Mouse (Mus musculus): ENCODE data around the gene Hspa14. TPM values are rescaled to one million over a fixed set of nuclear protein-coding genes. Genes with fewer than 3 reads are reported as not detected.

The Hspa14 gene
- polyA plus RNA-seq, 2 experiments, result 50.8 to 74.0 TPM

DNA sequence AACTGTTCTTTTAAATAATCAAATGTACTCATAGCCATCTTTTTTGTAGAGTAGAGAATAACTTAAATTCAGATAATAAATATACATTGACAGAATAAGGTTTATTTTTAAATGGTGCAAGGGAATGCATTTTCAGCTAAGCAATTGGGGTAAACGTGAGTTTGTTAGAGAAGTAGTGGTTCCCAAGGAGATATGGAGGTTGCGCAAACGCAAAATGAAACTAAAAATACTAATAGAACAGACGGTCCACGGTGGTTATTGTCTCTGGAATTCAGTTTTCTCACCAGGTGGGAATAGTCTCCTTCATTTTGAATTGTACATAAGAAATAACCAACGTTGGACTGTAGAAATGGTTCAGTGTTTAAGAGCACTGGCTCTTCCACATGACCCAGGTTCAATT lies 13.7 kb upstream of the Hspa14 start:
- no peaks in the 10 kb centered on the region for H3K9me3 ChIP-seq (ENCODE audit: control insufficient read depth, low read length)
- ATAC-seq (ENCODE audit: insufficient read depth), result no peak
- no peak overlapping the region for H3K9ac ChIP-seq (replicated peaks)
- WGBS (ENCODE audit: insufficient replicate concordance), result 58% methylated on average over 6 of the region's 6 CpGs
- no peaks in the 10 kb centered on the region for H3K4me1 ChIP-seq (replicated peaks; ENCODE audit: control insufficient read depth in 2 of 2, insufficient read depth in 2 of 2, low read length in 1 of 2)
- H3K36me3 ChIP-seq (replicated peaks; ENCODE audit: control insufficient read depth, insufficient read depth, low read depth), result no peaks in the 10 kb centered on the region
- H3K27ac ChIP-seq, result no peak overlapping the region
- no peak for DNase-seq (ENCODE audit: low read depth in 3 of 3, low spot score in 3 of 3)
- TF ChIP-seq EP300 (IDR thresholded peaks at IDR 0.05; ENCODE audit: low read depth), result no peak
- no peak for TF ChIP-seq CTCF (IDR thresholded peaks at IDR 0.05; ENCODE audit: low read depth)
- no peaks in the 10 kb centered on the region for H3K27me3 ChIP-seq (ENCODE audit: control insufficient read depth, insufficient read depth, low read length)
- no peak overlapping the region for H3K4me3 ChIP-seq (ENCODE audit: insufficient read depth in 1 of 2, low read depth in 2 of 2, low read length in 2 of 2)
- H3K4me2 ChIP-seq (ENCODE audit: low read depth), result no peak overlapping the region

DNA sequence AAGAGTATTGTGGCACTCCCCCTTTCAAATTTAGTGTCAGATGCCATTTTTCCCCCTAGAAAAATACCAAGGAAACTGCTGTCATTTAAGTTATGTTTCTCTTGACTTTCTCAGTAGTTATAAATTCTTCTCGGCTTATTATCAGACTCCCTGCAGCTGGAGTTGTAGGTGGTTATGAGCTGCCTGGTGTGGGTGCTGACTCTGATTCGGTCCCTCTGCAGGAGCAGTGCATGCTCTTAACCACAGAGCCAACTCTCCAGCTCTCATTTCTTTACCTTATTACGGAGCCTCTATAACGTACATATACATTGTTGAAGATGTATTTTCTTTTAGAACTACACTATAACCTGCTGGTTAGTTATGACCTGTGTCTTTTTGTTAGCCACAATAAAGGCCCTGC lies 9.9 kb upstream of the Hspa14 start:
- Histone ChIP-seq H3K9ac (replicated peaks) (no peak overlapping the region), H3K4me2 (ENCODE audit: low read depth) (no peak overlapping the region), H3K27ac (no peak overlapping the region), H3K27me3 (ENCODE audit: control insufficient read depth, insufficient read depth, low read length) (no peaks in the 10 kb centered on the region), H3K4me1 (replicated peaks; ENCODE audit: control insufficient read depth in 2 of 2, insufficient read depth in 2 of 2, low read length in 1 of 2) (no peaks in the 10 kb centered on the region), H3K4me3 (ENCODE audit: insufficient read depth in 1 of 2, low read depth in 2 of 2, low read length in 2 of 2) (no peak overlapping the region), H3K36me3 (replicated peaks; ENCODE audit: control insufficient read depth, insufficient read depth, low read depth) (no peaks in the 10 kb centered on the region), H3K9me3 (ENCODE audit: control insufficient read depth, low read length) (no peaks in the 10 kb centered on the region)
- ATAC-seq (ENCODE audit: insufficient read depth) (no peak), DNase-seq (ENCODE audit: low read depth in 3 of 3, low spot score in 3 of 3) (no peak)
- TF ChIP-seq EP300 (IDR thresholded peaks at IDR 0.05; ENCODE audit: low read depth), result no peak
- no peak for TF ChIP-seq CTCF (IDR thresholded peaks at IDR 0.05; ENCODE audit: low read depth)
- WGBS (ENCODE audit: insufficient replicate concordance), result 41% methylated on average over 4 of the region's 4 CpGs

DNA sequence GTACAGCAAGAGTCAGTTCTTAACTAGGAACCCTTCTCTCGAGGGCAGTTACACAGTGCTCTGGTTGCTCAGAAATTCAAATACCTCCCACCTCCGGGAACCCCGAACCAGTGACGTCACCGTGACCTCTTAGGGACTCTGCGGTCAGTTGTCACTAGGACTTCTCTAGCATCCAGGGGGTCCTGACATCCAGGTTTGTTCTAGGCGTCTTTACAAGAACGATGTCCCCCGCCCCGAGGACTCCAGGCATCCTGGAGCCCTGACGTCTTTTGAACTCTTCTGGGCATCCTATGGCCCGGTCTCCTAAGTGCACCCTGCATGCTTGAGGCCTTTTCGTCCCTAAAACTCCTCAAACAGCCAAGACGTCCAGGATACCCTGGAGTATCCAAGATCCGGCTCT lies 538 bp downstream of the Hspa14 start:
- Histone ChIP-seq H3K4me2 (ENCODE audit: low read depth) (peak overlapping the region; percentile 93), H3K27ac (peak overlapping the region; percentile 31; the same call in 1 of the 2 replicates), H3K36me3 (replicated peaks; ENCODE audit: control insufficient read depth, insufficient read depth, low read depth) (peaks cover 29% of the 10 kb centered on the region), H3K9me3 (ENCODE audit: control insufficient read depth, low read length) (no peaks in the 10 kb centered on the region), H3K4me1 (replicated peaks; ENCODE audit: control insufficient read depth in 2 of 2, insufficient read depth in 2 of 2, low read length in 1 of 2) (peaks cover 5 to 10% of the 10 kb centered on the region in 2 experiments; a peak in 3 of 4 replicates), H3K9ac (replicated peaks) (peak overlapping the region; percentile 85), H3K27me3 (ENCODE audit: control insufficient read depth, insufficient read depth, low read length) (no peaks in the 10 kb centered on the region), H3K4me3 (ENCODE audit: insufficient read depth in 1 of 2, low read depth in 2 of 2, low read length in 2 of 2) (peak overlapping the region; percentile 66 to 93)
- under 1% methylated on average over 15 of the region's 15 CpGs for WGBS (ENCODE audit: insufficient replicate concordance)
- DNase-seq (ENCODE audit: low read depth in 3 of 3, low spot score in 3 of 3), result peak; percentile 45 to 70 (median 47)
- ATAC-seq (ENCODE audit: insufficient read depth), result no peak
- TF ChIP-seq EP300 (IDR thresholded peaks at IDR 0.05; ENCODE audit: low read depth) (no peak), CTCF (IDR thresholded peaks at IDR 0.05; ENCODE audit: low read depth) (no peak)

DNA sequence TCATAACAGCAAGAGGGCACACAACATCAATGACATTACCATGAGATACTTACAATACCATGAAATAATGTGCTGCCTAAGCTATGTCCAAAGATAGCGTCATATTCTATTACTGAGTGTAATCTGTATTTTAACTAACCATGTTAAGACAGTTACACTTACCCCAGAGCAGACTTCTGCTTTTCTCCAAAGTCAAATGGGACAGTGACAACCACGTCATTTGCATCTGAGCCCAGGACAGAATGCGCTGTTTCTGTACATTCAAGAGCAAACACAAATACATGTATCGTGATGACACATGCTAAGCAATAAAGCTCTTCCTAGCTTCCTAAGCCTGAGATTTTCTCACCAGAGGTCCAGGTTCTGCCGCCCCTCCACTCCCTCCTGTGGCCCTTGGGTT lies 11.7 kb downstream of the Hspa14 start:
- no peak for DNase-seq (ENCODE audit: low read depth in 3 of 3, low spot score in 3 of 3)
- 0 out of 4 replicates have a peak, but pooled peaks cover 0 to 2% of the 10 kb centered on the region in 2 experiments for H3K4me1 ChIP-seq (replicated peaks; ENCODE audit: control insufficient read depth in 2 of 2, insufficient read depth in 2 of 2, low read length in 1 of 2)
- 91% methylated on average over 5 of the region's 5 CpGs for WGBS (ENCODE audit: insufficient replicate concordance)
- no peak overlapping the region for H3K27ac ChIP-seq
- no peaks in the 10 kb centered on the region for H3K27me3 ChIP-seq (ENCODE audit: control insufficient read depth, insufficient read depth, low read length)
- H3K4me2 ChIP-seq (ENCODE audit: low read depth), result no peak overlapping the region
- H3K9me3 ChIP-seq (ENCODE audit: control insufficient read depth, low read length), result no peaks in the 10 kb centered on the region
- ATAC-seq (ENCODE audit: insufficient read depth), result no peak
- H3K9ac ChIP-seq (replicated peaks), result no peak overlapping the region
- TF ChIP-seq EP300 (IDR thresholded peaks at IDR 0.05; ENCODE audit: low read depth) (no peak), CTCF (IDR thresholded peaks at IDR 0.05; ENCODE audit: low read depth) (no peak)
- H3K36me3 ChIP-seq (replicated peaks; ENCODE audit: control insufficient read depth, insufficient read depth, low read depth), result peaks cover 50% of the 10 kb centered on the region
- H3K4me3 ChIP-seq (ENCODE audit: insufficient read depth in 1 of 2, low read depth in 2 of 2, low read length in 2 of 2), result no peak overlapping the region

DNA sequence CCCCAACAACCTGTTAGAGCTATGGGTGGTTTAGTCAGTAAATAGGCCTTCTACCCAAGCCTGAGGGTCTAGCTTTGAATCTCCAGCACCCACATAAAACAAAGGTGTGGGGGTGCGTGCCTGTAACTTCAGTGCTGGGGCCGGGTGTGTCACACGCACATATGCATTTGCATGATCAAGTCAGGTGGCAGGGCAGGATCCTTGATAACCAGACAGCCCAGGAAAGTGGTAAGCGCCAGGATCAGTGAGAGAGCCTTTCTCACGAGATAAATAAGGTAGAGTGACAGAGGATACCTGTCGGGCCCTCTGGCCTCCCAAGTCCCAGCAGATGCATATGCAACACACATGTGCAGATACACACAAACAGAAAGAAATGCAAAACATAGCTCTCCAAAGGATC lies 13.1 kb downstream of the Hspa14 start:
- H3K9me3 ChIP-seq (ENCODE audit: control insufficient read depth, low read length), result no peaks in the 10 kb centered on the region
- ATAC-seq (ENCODE audit: insufficient read depth), result peak; percentile 58
- H3K4me3 ChIP-seq (ENCODE audit: insufficient read depth in 1 of 2, low read depth in 2 of 2, low read length in 2 of 2), result no peak overlapping the region
- H3K36me3 ChIP-seq (replicated peaks; ENCODE audit: control insufficient read depth, insufficient read depth, low read depth), result peaks cover 54% of the 10 kb centered on the region
- no peak overlapping the region for H3K9ac ChIP-seq (replicated peaks)
- no peaks in the 10 kb centered on the region for H3K27me3 ChIP-seq (ENCODE audit: control insufficient read depth, insufficient read depth, low read length)
- H3K4me1 ChIP-seq (replicated peaks; ENCODE audit: control insufficient read depth in 2 of 2, insufficient read depth in 2 of 2, low read length in 1 of 2), result 0 out of 4 replicates have a peak, but pooled peaks cover 0 to 2% of the 10 kb centered on the region in 2 experiments
- WGBS (ENCODE audit: insufficient replicate concordance), result 50% methylated on average over 6 of the region's 6 CpGs
- no peak overlapping the region for H3K4me2 ChIP-seq (ENCODE audit: low read depth)
- no peak for TF ChIP-seq EP300 (IDR thresholded peaks at IDR 0.05; ENCODE audit: low read depth)
- no peak for TF ChIP-seq CTCF (IDR thresholded peaks at IDR 0.05; ENCODE audit: low read depth)
- DNase-seq (ENCODE audit: low read depth in 3 of 3, low spot score in 3 of 3), result no peak
- no peak overlapping the region for H3K27ac ChIP-seq

Data from liver, embryonic 14.5 days (tissue).